Mouse (Mus musculus) stomach, embryonic 16.5 days (tissue): Measurements from ENCODE around the gene Lhx5. TPM values are rescaled to one million over a fixed set of nuclear protein-coding genes. Genes with fewer than 3 reads are reported as not detected.

Experiments used
- ATAC-seq: fragments of 200-750 bp; cut with Nextera tagmentation; 2 replicates; pipeline ENCODE4 v1.8.0; 2017; ENCODE audit warnings: moderate number of reproducible peaks, moderate TSS enrichment; ENCODE audit not compliant: insufficient read depth, low FRiP score
- H3K27ac ChIP-seq: fragments of 300-500 bp; sonication (generic); 2 replicates; pipeline ENCODE4 v1.5.1; 2014; ENCODE audit warnings: low read length
- H3K27me3 ChIP-seq: fragments of 300-500 bp; sonication (generic); 2 replicates; pipeline ENCODE4 v1.6.1; 2014; ENCODE audit warnings: low read length, control low read depth, mixed read lengths; ENCODE audit not compliant: control insufficient read depth, insufficient read depth
- H3K36me3 ChIP-seq: fragments of 300-500 bp; sonication (generic); 2 replicates; pipeline ENCODE4 v1.6.1; 2014; ENCODE audit warnings: low read length; ENCODE audit not compliant: control insufficient read depth, insufficient read depth
- H3K4me1 ChIP-seq: fragments of 300-500 bp; sonication (generic); 2 replicates; pipeline ENCODE4 v1.6.1; 2014; ENCODE audit warnings: low read length, control low read depth, mixed read lengths; ENCODE audit not compliant: control insufficient read depth, insufficient read depth
- H3K4me2 ChIP-seq: fragments of 300-500 bp; sonication (generic); 2 replicates; pipeline ENCODE4 v1.6.1; 2014; ENCODE audit warnings: low read depth, low read length, mixed read lengths
- H3K4me3 ChIP-seq: fragments of 300-500 bp; sonication (generic); replicated peaks from 2 replicates; pipeline ENCODE4 v1.5.1; 2014; ENCODE audit warnings: mild to moderate bottlenecking, low read length
- H3K9ac ChIP-seq: fragments of 300-500 bp; sonication (generic); 2 replicates; pipeline ENCODE4 v1.6.1; 2014; ENCODE audit warnings: low read length
- H3K9me3 ChIP-seq: fragments of 300-500 bp; sonication (generic); replicated peaks from 2 replicates; pipeline ENCODE4 v1.6.1; 2016; ENCODE audit warnings: low read length, control low read depth; ENCODE audit not compliant: control insufficient read depth
- WGBS: fragments of 180-500 bp; shearing (Covaris S2); extraction: QIAGEN DNeasy Blood & Tissue Kit; methylation state at CpG from one replicate; pipeline ENCODE4 v1.1.7; 2014; 5-methylcytosine and 5-hydroxymethylcytosine counted together
- polyA plus RNA-seq: library from polyadenylated mRNA; unstranded; fragments of >200 nt; fragmentation: Nextera tagmentation; extraction: Ambion mirVana; gene quantifications from 2 replicates; pipeline ENCODE4 v1.2.1, GENCODE M21; 2015

The Lhx5 gene
- polyA plus RNA-seq, 1 experiment from 2014 or later, result 0.06 TPM

DNA sequence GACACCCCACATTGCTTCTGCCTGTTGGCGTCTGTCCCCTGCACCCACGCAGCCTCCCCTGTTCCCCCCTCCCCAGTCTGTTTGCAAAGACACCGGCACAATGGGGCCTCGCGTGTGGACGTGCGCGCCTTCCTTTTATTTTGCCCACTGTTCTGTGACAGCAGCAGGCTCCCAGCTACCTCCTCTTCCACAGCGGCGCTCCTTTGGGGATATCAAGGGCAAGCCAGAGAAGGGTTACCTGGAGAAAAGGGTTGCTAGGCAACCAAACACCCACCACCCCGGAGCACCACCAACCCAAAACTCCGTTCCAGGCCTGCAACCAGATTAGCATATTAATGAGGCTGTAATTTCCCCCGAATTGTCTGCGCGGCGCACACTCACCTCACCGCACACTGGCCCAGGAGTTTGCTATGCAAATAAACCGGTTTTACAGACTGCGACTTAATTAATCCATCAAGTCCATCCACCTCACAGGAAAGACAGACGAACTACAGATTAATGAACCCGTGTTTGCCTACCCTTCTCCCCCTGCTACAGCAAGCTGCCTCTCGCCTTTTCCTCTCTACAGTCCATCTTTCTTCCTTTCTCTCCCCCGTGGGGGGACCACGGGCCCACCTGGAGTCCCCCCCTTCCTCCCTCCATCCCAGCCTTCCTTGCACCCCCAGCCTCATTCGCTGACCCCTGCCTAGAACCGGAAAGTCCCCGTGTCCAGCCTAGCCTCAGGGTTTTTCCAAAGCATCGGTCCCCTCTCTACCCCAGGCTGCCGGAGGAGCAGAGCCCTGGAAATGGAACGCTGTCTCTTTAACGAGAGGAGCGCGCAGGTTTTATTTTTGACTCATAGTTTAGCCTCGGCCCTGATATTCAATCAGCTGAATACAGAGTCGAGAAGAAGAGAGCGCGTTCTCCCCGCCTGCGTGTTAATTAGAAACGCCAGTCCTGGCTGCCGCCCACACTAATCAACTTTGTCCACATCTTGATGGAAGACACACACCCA lies 21.8 kb upstream of the Lhx5 start:
- no peak overlapping the region for H3K4me2 ChIP-seq
- ATAC-seq, result no peak
- peaks cover 5% of the 10 kb centered on the region; the same call in 1 of the 2 replicates for H3K9me3 ChIP-seq
- H3K27ac ChIP-seq, result no peak overlapping the region
- H3K4me1 ChIP-seq, result no peaks in the 10 kb centered on the region
- H3K4me3 ChIP-seq, result no peak overlapping the region
- H3K27me3 ChIP-seq, result peaks cover 44% of the 10 kb centered on the region
- 2% methylated on average over 41 of the region's 41 CpGs for WGBS
- H3K36me3 ChIP-seq, result no peaks in the 10 kb centered on the region
- H3K9ac ChIP-seq, result no peak overlapping the region

GRCm38 (mm10) chr5:120413436-120413835 lies 18.1 kb upstream of the Lhx5 start:
- WGBS, result 76% methylated on average over 6 of the region's 6 CpGs
- Histone ChIP-seq H3K4me1 (no peaks in the 10 kb centered on the region), H3K9ac (no peak overlapping the region), H3K27ac (no peak overlapping the region), H3K4me3 (no peak overlapping the region), H3K36me3 (no peaks in the 10 kb centered on the region), H3K27me3 (peaks cover 36% of the 10 kb centered on the region), H3K9me3 (peaks cover 5% of the 10 kb centered on the region; the same call in 1 of the 2 replicates), H3K4me2 (no peak overlapping the region)
- no peak for ATAC-seq

DNA sequence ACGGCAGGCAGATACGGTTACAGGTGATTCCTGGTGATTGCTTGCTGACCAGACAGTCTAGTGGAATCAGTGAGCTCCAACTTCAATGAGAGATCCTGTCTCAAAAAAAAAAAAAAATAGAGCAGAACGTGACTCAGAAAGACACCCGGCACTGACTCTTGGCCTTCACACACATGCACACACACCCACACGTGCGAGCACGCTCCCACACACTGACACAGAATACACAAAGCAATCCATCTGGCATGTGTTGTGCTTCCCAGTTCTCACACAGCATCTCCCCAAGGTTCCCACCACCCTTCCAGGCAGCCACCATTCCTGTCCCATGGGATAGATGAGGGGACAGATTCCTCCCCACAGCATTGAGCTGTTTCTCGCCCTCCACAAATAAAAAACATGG lies 11.4 kb upstream of the Lhx5 start:
- H3K27ac ChIP-seq, result no peak overlapping the region
- ATAC-seq, result no peak
- H3K9me3 ChIP-seq, result no peaks in the 10 kb centered on the region
- H3K9ac ChIP-seq, result no peak overlapping the region
- no peaks in the 10 kb centered on the region for H3K36me3 ChIP-seq
- peaks cover 34% of the 10 kb centered on the region for H3K27me3 ChIP-seq
- H3K4me2 ChIP-seq, result no peak overlapping the region
- H3K4me1 ChIP-seq, result no peaks in the 10 kb centered on the region
- H3K4me3 ChIP-seq, result no peak overlapping the region
- WGBS, result 84% methylated on average over 8 of the region's 8 CpGs

GRCm38 (mm10) chr5:120424039-120424438 lies 7.5 kb upstream of the Lhx5 start:
- under 1% methylated on average over 19 of the region's 19 CpGs for WGBS
- Histone ChIP-seq H3K4me1 (no peaks in the 10 kb centered on the region), H3K9ac (no peak overlapping the region), H3K9me3 (no peaks in the 10 kb centered on the region), H3K4me3 (no peak overlapping the region), H3K4me2 (no peak overlapping the region), H3K27ac (no peak overlapping the region), H3K36me3 (no peaks in the 10 kb centered on the region), H3K27me3 (peaks cover 70% of the 10 kb centered on the region)
- no peak for ATAC-seq

- no peaks in the 10 kb centered on the region for H3K4me1 ChIP-seq
- no peak for ATAC-seq
- no peak overlapping the region for H3K9ac ChIP-seq
- H3K9me3 ChIP-seq, result no peaks in the 10 kb centered on the region
- peaks cover 75% of the 10 kb centered on the region for H3K27me3 ChIP-seq
- 2% methylated on average over 11 of the region's 11 CpGs for WGBS
- no peaks in the 10 kb centered on the region for H3K36me3 ChIP-seq
- H3K4me3 ChIP-seq, result no peak overlapping the region
- H3K4me2 ChIP-seq, result no peak overlapping the region
- no peak overlapping the region for H3K27ac ChIP-seq
Measured at GRCm38 (mm10) chr5:120424657-120425056, 6.8 kb upstream of the Lhx5 start.

- peaks cover 84% of the 10 kb centered on the region for H3K27me3 ChIP-seq
- no peak overlapping the region for H3K27ac ChIP-seq
- ATAC-seq, result no peak
- H3K4me3 ChIP-seq, result no peak overlapping the region
- H3K9me3 ChIP-seq, result no peaks in the 10 kb centered on the region
- no peaks in the 10 kb centered on the region for H3K4me1 ChIP-seq
- H3K36me3 ChIP-seq, result no peaks in the 10 kb centered on the region
- H3K4me2 ChIP-seq, result no peak overlapping the region
- no peak overlapping the region for H3K9ac ChIP-seq
- under 1% methylated on average over 20 of the region's 20 CpGs for WGBS
Measured at GRCm38 (mm10) chr5:120425711-120426110, 5.8 kb upstream of the Lhx5 start.

GRCm38 (mm10) chr5:120426572-120426971 lies 4.9 kb upstream of the Lhx5 start:
- under 1% methylated on average over 10 of the region's 10 CpGs for WGBS
- no peak overlapping the region for H3K27ac ChIP-seq
- H3K4me1 ChIP-seq, result no peaks in the 10 kb centered on the region
- H3K9ac ChIP-seq, result no peak overlapping the region
- H3K27me3 ChIP-seq, result peaks cover 91% of the 10 kb centered on the region
- H3K4me3 ChIP-seq, result no peak overlapping the region
- no peaks in the 10 kb centered on the region for H3K36me3 ChIP-seq
- H3K9me3 ChIP-seq, result no peaks in the 10 kb centered on the region
- no peak for ATAC-seq
- H3K4me2 ChIP-seq, result no peak overlapping the region

GRCm38 (mm10) chr5:120427451-120427938 lies 4.0 kb upstream of the Lhx5 start:
- H3K4me3 ChIP-seq, result no peak overlapping the region
- no peaks in the 10 kb centered on the region for H3K9me3 ChIP-seq
- peaks cover 92% of the 10 kb centered on the region for H3K27me3 ChIP-seq
- no peak overlapping the region for H3K4me2 ChIP-seq
- WGBS, result 2% methylated on average over 33 of the region's 33 CpGs
- no peak for ATAC-seq
- no peak overlapping the region for H3K9ac ChIP-seq
- no peaks in the 10 kb centered on the region for H3K36me3 ChIP-seq
- H3K4me1 ChIP-seq, result no peaks in the 10 kb centered on the region
- no peak overlapping the region for H3K27ac ChIP-seq

- H3K9me3 ChIP-seq, result no peaks in the 10 kb centered on the region
- ATAC-seq, result no peak
- H3K4me3 ChIP-seq, result no peak overlapping the region
- H3K27ac ChIP-seq, result no peak overlapping the region
- H3K27me3 ChIP-seq, result peaks cover 92% of the 10 kb centered on the region
- 2% methylated on average over 21 of the region's 21 CpGs for WGBS
- no peak overlapping the region for H3K4me2 ChIP-seq
- H3K9ac ChIP-seq, result no peak overlapping the region
- H3K36me3 ChIP-seq, result no peaks in the 10 kb centered on the region
- H3K4me1 ChIP-seq, result no peaks in the 10 kb centered on the region
Measured at GRCm38 (mm10) chr5:120428189-120428838, 3.2 kb upstream of the Lhx5 start.
